Mouse (Mus musculus): ENCODE data around the gene Tbc1d9b.

DNA sequence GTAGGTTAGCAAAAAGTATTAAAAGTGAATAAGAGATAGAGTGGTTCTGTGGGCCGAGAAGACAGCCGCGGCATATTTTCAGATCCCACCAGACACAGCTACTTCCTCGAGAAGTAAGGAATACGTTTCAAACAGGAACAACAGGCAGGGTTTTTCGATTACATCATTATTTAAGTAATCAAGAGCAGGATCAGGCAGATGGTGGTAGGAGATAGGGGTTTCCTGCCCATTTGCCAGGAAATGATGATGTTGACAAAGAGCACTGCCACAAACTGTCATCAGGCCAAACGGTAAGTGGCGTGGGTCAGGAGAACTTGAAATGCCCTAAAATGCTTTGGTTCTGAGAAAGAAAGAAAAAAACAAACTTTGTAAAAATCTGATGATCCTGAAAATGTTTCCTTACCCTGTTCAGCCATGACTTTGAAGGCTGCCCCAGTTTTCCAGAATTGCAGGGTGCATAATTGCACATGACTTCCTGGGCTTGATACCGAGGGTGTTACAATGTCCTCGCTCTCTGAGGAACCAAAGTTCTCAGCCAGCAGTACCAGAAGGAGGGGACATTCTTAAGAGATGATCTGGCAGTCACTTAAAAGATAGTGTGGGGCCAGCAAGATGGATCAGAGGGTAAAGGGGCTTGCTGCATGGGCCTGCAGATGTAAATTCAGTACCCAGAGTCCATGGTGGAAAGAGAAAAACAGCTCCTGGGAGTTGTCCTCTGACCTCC lies 3.1 kb downstream of the Tbc1d9b start:
- no peak for TF ChIP-seq CTCF (IDR thresholded peaks at IDR 0.05)
- TF ChIP-seq POLR2A (IDR thresholded peaks at IDR 0.05; ENCODE audit: insufficient read depth, low read depth, low read length), result no peak
- TF ChIP-seq EP300 (IDR thresholded peaks at IDR 0.05; ENCODE audit: insufficient read depth, low read depth, low read length), result no peak

Measured in heart, adult 2 months (tissue).